Mouse (Mus musculus) CH12.LX (cell line): ENCODE data around the gene Tm7sf3. TPM values are rescaled to one million over a fixed set of nuclear protein-coding genes. Genes with fewer than 3 reads are reported as not detected.
A peak's percentile ranks its signal among the peaks of the same experiment; 100 is the strongest.

Experiments used
- DNase-seq: peaks from one replicate; pipeline ENCODE4 v3.0.0-alpha.2; 2013; ENCODE audit errors: extremely low read depth
- H3K27ac ChIP-seq: 2 replicates; pipeline ENCODE4 v1.5.1; 2012; ENCODE audit warnings: low read depth, mild to moderate bottlenecking, control low read depth, moderate library complexity; ENCODE audit not compliant: insufficient read depth
- H3K27me3 ChIP-seq: replicated peaks from 2 replicates; pipeline ENCODE3; 2012; ENCODE audit warnings: inconsistent platforms
- H3K36me3 ChIP-seq, 2 experiments: replicated peaks in 1 of 2; 2 replicates each; pipeline versions ENCODE3 to v1.6.1; 2012; ENCODE audit warnings: inconsistent platforms in 1 of 2, low read length in 1 of 2, mild to moderate bottlenecking in 1 of 2, mixed read lengths in 1 of 2, moderate library complexity in 1 of 2; ENCODE audit not compliant: control insufficient read depth in 1 of 2, insufficient read depth in 1 of 2
- H3K4me1 ChIP-seq, 2 experiments: 2 replicates each; pipeline ENCODE4 v1.6.1; 2012; ENCODE audit warnings: inconsistent platforms in 1 of 2, moderate library complexity in 1 of 2; ENCODE audit not compliant: insufficient read depth in 2 of 2, control insufficient read depth in 1 of 2
- H3K4me2 ChIP-seq: 2 replicates; pipeline ENCODE4 v1.6.1; 2012; ENCODE audit warnings: low read depth, mild to moderate bottlenecking, control low read depth; ENCODE audit not compliant: poor library complexity, insufficient read depth, severe bottlenecking
- H3K4me3 ChIP-seq, 3 experiments: fragments of 150-350 bp in 1 of 3; sonication (generic) in 1 of 3; replicated peaks in 1 of 3; 2 replicates each; pipeline versions ENCODE3 to v1.5.1; 2011 to 2012; ENCODE audit warnings: low read depth in 2 of 3, low read length in 2 of 3, mild to moderate bottlenecking in 2 of 3, moderate library complexity in 2 of 3, control low read depth in 1 of 3, improper control_type of control experiment in 1 of 3, inconsistent platforms in 1 of 3, mixed read lengths in 1 of 3; ENCODE audit not compliant: poor library complexity in 1 of 3
- H3K79me2 ChIP-seq: replicated peaks from 2 replicates; pipeline ENCODE4 v1.6.1; 2012; ENCODE audit warnings: mild to moderate bottlenecking, moderate library complexity; ENCODE audit not compliant: control insufficient read depth, poor library complexity, insufficient read depth, severe bottlenecking; ENCODE audit errors: extremely low read depth
- H3K9ac ChIP-seq: 2 replicates; pipeline ENCODE4 v1.6.1; 2012; ENCODE audit warnings: low read depth, mild to moderate bottlenecking, control low read depth, moderate library complexity; ENCODE audit not compliant: insufficient read depth
- H3K9me3 ChIP-seq: replicated peaks from 2 replicates; pipeline ENCODE3; 2012; ENCODE audit warnings: low read length, inconsistent platforms, mixed read lengths
- CHD2 ChIP-seq: IDR thresholded peaks from 2 replicates; pipeline ENCODE4 v1.6.1; 2011; ENCODE audit warnings: low read length, improper control_type of control experiment
- ELF1 ChIP-seq: IDR thresholded peaks from 2 replicates; pipeline ENCODE4 v1.6.1; 2014; ENCODE audit warnings: low read depth, mild to moderate bottlenecking, inconsistent platforms, low read length, improper control_type of control experiment
- EP300 ChIP-seq: IDR thresholded peaks from 2 replicates; pipeline ENCODE4 v1.6.1; 2011; ENCODE audit warnings: low read length, improper control_type of control experiment
- ETS1 ChIP-seq: conservative IDR thresholded peaks from 2 replicates; pipeline ENCODE4 v1.6.1; 2012; ENCODE audit warnings: low read depth, mild to moderate bottlenecking, inconsistent platforms, low read length, improper control_type of control experiment, moderate library complexity
- GABPA ChIP-seq: IDR thresholded peaks from 2 replicates; pipeline ENCODE4 v1.6.1; 2012; ENCODE audit warnings: low read depth, low read length, improper control_type of control experiment, inconsistent platforms; ENCODE audit not compliant: insufficient replicate concordance
- HCFC1 ChIP-seq: IDR thresholded peaks from 2 replicates; pipeline ENCODE4 v1.6.1; 2012; ENCODE audit warnings: low read depth, mild to moderate bottlenecking, inconsistent platforms, low read length, improper control_type of control experiment
- IRF4 ChIP-seq: IDR thresholded peaks from 2 replicates; pipeline ENCODE4 v1.6.1; 2014; ENCODE audit warnings: low read depth, mild to moderate bottlenecking, inconsistent platforms, low read length, improper control_type of control experiment
- JUN ChIP-seq: IDR thresholded peaks from 2 replicates; pipeline ENCODE4 v1.6.1; 2011; ENCODE audit warnings: low read depth, mild to moderate bottlenecking, low read length, improper control_type of control experiment, moderate library complexity; ENCODE audit not compliant: insufficient read depth
- JUND ChIP-seq: conservative IDR thresholded peaks from 2 replicates; pipeline ENCODE4 v1.6.1; 2011; ENCODE audit warnings: low read depth, low read length, improper control_type of control experiment
- KAT2A ChIP-seq: IDR thresholded peaks from 2 replicates; pipeline ENCODE4 v1.6.1; 2012; ENCODE audit warnings: low read length, improper control_type of control experiment, inconsistent platforms; ENCODE audit not compliant: insufficient replicate concordance
- MAFK ChIP-seq: IDR thresholded peaks from 2 replicates; pipeline ENCODE4 v1.6.1; 2011; ENCODE audit warnings: low read length, improper control_type of control experiment; ENCODE audit not compliant: insufficient replicate concordance
- MAX ChIP-seq: IDR thresholded peaks from 2 replicates; pipeline ENCODE4 v1.6.1; 2011; ENCODE audit warnings: low read length, improper control_type of control experiment
- MAZ ChIP-seq: IDR thresholded peaks from 2 replicates; pipeline ENCODE4 v1.6.1; 2012; ENCODE audit warnings: low read depth, mild to moderate bottlenecking, inconsistent platforms, low read length, improper control_type of control experiment, moderate library complexity
- MEF2A ChIP-seq: IDR thresholded peaks from 2 replicates; pipeline ENCODE4 v1.6.1; 2014; ENCODE audit warnings: low read depth, mild to moderate bottlenecking, inconsistent platforms, low read length, improper control_type of control experiment, borderline replicate concordance
- MXI1 ChIP-seq: IDR thresholded peaks from 2 replicates; pipeline ENCODE4 v1.6.1; 2011; ENCODE audit warnings: mild to moderate bottlenecking, low read depth, low read length, improper control_type of control experiment
- MYC ChIP-seq: IDR thresholded peaks from 2 replicates; pipeline ENCODE4 v1.6.1; 2011; ENCODE audit warnings: low read depth, mild to moderate bottlenecking, improper control_type of control experiment, low read length
- NELFE ChIP-seq: IDR thresholded peaks from 2 replicates; pipeline ENCODE4 v1.6.1; 2011; ENCODE audit warnings: low read depth, low read length, improper control_type of control experiment
- POLR2A ChIP-seq: IDR thresholded peaks from 2 replicates; pipeline ENCODE4 v1.6.1; 2011; ENCODE audit warnings: low read depth, mild to moderate bottlenecking, improper control_type of control experiment, low read length
- POLR2AphosphoS2 ChIP-seq: IDR thresholded peaks from 2 replicates; pipeline ENCODE4 v1.6.1; 2011; ENCODE audit warnings: low read depth, low read length, improper control_type of control experiment
- RCOR1 ChIP-seq: conservative IDR thresholded peaks from 2 replicates; pipeline ENCODE4 v1.6.1; 2012; ENCODE audit warnings: low read depth, mild to moderate bottlenecking, inconsistent platforms, low read length, improper control_type of control experiment
- SIN3A ChIP-seq: IDR thresholded peaks from 2 replicates; pipeline ENCODE4 v1.6.1; 2012; ENCODE audit warnings: low read length, improper control_type of control experiment, inconsistent platforms
- SMC3 ChIP-seq: IDR thresholded peaks from 2 replicates; pipeline ENCODE4 v1.6.1; 2011; ENCODE audit warnings: low read depth, low read length, improper control_type of control experiment
- TCF12 ChIP-seq: IDR thresholded peaks from 2 replicates; pipeline ENCODE4 v1.6.1; 2014; ENCODE audit warnings: low read depth, mild to moderate bottlenecking, inconsistent platforms, low read length, improper control_type of control experiment
- UBTF ChIP-seq: IDR thresholded peaks from 2 replicates; pipeline ENCODE4 v1.6.1; 2012; ENCODE audit warnings: low read depth, mild to moderate bottlenecking, inconsistent platforms, low read length, improper control_type of control experiment, moderate library complexity
- USF1 ChIP-seq: IDR thresholded peaks from 2 replicates; pipeline ENCODE4 v1.6.1; 2014; ENCODE audit warnings: low read depth, mild to moderate bottlenecking, inconsistent platforms, low read length, improper control_type of control experiment
- USF2 ChIP-seq: conservative IDR thresholded peaks from 2 replicates; pipeline ENCODE4 v1.6.1; 2011; ENCODE audit warnings: low read depth, low read length, improper control_type of control experiment
- ZKSCAN1 ChIP-seq: IDR thresholded peaks from 2 replicates; pipeline ENCODE4 v1.6.1; 2012; ENCODE audit warnings: low read depth, inconsistent platforms, low read length, improper control_type of control experiment, borderline replicate concordance
- ZNF384 ChIP-seq: IDR thresholded peaks from 2 replicates; pipeline ENCODE4 v1.6.1; 2012; ENCODE audit warnings: low read depth, low read length, improper control_type of control experiment, inconsistent platforms
- dilution Hi-C: fragments of 300-500 bp; cut with MboI; formaldehyde crosslinking; loops from 2 replicates; pipeline ENCODE4 v1.14.3; 2020; ENCODE audit warnings: low sequenced_read_pairs; ENCODE audit not compliant: extremely low pct_unique_long_range_greater_than_20kb, extremely low pct_ligation_motif_present
- in situ Hi-C: fragments of 300-500 bp; cut with MboI; formaldehyde crosslinking; loops from 3 replicates; pipeline ENCODE4 v1.14.3; 2019; ENCODE audit warnings: low sequenced_read_pairs, low pct_ligation_motif_present, low pct_unique_long_range_greater_than_20kb, mixed read lengths
- polyA plus RNA-seq: library from polyadenylated mRNA; unstranded; fragments of >175 nt; gene quantifications from 2 replicates; pipeline ENCODE4 v1.2.1, GENCODE M21; 2012; ENCODE audit warnings: low read depth; ENCODE audit not compliant: insufficient read length
- total RNA-seq, 2 experiments: library from RNA; depleted of rRNA; stranded (reverse); fragments of 300-350 nt in 1 of 2; fragments of >200 nt in 1 of 2; gene quantifications; 2 replicates each; pipeline ENCODE4 v1.2.3; 2012 to 2014

The Tm7sf3 gene
- total and polyA plus RNA-seq, 3 experiments = 11.4 to 23.9 (median 13.4) TPM

DNA sequence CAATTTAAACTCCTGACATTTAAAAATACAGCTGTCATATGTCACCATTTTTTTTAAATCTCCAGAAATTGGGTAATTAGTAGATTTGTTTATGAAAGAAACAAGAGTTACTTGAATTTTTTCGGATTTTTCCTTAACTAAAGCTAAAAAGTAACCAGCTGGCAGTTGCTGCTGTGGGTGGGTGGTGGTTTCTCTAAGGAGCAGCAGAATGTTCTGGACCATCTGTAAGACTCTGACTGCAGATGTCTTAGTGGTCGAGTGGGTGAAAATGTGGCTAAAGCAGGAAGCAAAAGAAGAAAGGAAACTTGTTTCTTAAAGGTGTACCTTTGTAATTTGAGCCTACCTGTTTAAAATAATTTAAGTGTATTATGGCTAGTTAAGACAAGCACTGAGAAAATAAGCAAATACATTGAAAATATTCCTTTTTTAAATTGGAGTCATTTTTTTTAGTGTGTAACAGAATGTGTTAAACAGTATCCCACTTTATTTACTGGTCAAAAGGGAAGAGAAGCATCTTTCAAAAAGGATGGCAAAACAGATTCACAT is 62.2 kb downstream of the Tm7sf3 start (continued):
- TF ChIP-seq ETS1 = no peak; the same call in 1 of the 2 replicates
- TF ChIP-seq SMC3 = no peak
- TF ChIP-seq, all 38 proteins: peak for 4

DNA sequence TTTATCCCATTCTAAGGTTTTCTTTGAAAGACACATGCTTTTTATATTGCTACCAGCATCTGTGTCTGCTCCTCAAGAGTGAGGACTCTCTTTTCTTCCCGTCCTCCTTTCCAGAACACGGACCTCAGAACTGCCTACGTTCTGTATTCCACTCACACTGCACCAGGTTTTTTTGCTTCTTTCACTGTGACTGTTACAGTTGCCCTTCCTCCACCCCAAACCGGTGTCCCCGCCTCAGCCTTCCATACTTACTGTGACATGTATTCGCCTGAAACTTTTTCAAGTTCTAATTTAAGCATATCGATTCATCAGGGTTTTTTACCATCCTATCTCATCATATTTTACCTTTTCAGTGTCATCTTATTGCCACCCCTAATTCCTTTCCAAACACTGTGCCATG is 64.0 kb downstream of the Tm7sf3 start:
- H3K27ac ChIP-seq = peak overlapping the region; percentile 85
- in situ Hi-C loops = no loop called here
- dilution Hi-C loops = no loop called here
- H3K4me1 ChIP-seq = peaks cover 5 to 42% of the 10 kb centered on the region in 2 experiments; a peak in 3 of 4 replicates
- H3K4me3 ChIP-seq = peak overlapping the region; percentile 95 to 97 (median 96)
- H3K36me3 ChIP-seq = peaks cover 3 to 13% of the 10 kb centered on the region in 2 experiments
- no peaks in the 10 kb centered on the region for H3K9me3 ChIP-seq
- peaks cover 62% of the 10 kb centered on the region for H3K79me2 ChIP-seq
- H3K27me3 ChIP-seq = no peaks in the 10 kb centered on the region
- peak overlapping the region; percentile 88 for H3K9ac ChIP-seq
- no peak for TF ChIP-seq MAFK
- TF ChIP-seq ETS1 = peak; percentile 37; the same call in 1 of the 2 replicates
- 0 out of 2 replicates have a peak, but pooled peaks have one; percentile 37 for TF ChIP-seq HCFC1
- TF ChIP-seq MXI1 = peak; percentile 16; the same call in 1 of the 2 replicates
- TF ChIP-seq POLR2AphosphoS2 = no peak
- TF ChIP-seq POLR2A = no peak
- TF ChIP-seq SIN3A = peak; percentile 38; the same call in 1 of the 2 replicates
- TF ChIP-seq JUND = 0 out of 2 replicates have a peak, but pooled peaks have one; percentile 11
- no peak for TF ChIP-seq KAT2A
- TF ChIP-seq UBTF = no peak
- no peak for TF ChIP-seq MAZ
- 0 out of 2 replicates have a peak, but pooled peaks have one; percentile 9 for TF ChIP-seq MYC
- no peak for TF ChIP-seq SMC3
- TF ChIP-seq GABPA = no peak
- TF ChIP-seq RCOR1 = no peak
- no peak for TF ChIP-seq JUN
- no peak for TF ChIP-seq NELFE
- no peak; the same call in 1 of the 2 replicates for TF ChIP-seq TCF12
- peak; percentile 39 for TF ChIP-seq EP300
- peak; percentile 73 for TF ChIP-seq CHD2
- peak; percentile 89 for TF ChIP-seq ZNF384
- no peak for TF ChIP-seq ELF1
- TF ChIP-seq USF2 = no peak
- TF ChIP-seq ZKSCAN1 = no peak
- no peak for TF ChIP-seq USF1
- TF ChIP-seq IRF4 = peak; percentile 85
- no peak for TF ChIP-seq MAX
- peak; percentile 42; the same call in 1 of the 2 replicates for TF ChIP-seq MEF2A
- peak; percentile 67 for DNase-seq
- peak overlapping the region; percentile 91 for H3K4me2 ChIP-seq
